Mouse (Mus musculus): ENCODE data around the gene Eef1a2.

Gene Eef1a2

DNA sequence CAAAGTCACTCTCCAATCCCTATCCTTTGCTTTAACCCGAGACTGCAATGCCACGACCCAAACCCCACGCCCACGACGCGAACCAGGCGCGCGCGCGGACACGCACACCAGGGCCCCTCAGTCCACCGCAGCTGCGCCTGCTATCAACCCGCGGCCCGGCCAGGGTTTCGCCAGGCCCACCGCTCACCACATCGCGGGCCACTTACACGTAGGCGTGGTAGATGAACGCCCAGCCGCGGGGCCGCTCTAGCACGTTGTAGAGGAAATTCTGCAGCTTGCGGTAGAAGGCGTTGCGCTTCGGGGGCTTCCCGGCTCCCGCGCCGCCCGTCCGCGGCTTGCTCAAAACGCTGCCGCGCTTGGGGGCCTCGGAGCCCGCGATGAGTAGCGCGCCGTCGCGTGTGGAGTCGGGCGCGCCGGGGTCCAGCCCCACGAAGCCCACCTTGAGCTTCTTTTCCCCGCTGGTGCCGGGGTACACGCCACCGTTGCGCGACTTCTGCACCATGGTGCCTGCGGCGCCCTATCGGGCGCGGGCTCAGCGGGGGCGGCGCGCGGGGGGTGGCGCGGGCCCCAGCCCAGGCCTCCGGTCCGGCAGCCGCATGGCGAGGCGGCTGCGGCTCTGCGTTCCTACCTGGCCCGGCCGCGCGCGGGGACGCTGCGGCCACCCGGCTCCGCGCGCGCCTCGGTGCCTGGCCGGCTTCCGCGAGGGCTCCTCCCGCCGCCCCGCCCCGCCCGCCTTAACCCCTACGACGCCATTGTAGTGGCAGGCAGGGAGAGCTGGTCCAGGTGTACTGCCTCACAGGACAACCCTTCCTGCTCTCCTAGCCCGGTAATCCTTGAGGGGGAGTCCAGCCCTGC lies 22.0 kb downstream of the Eef1a2 start, which contains the start of gene Kcnq2:
Gene Kcnq2 (minus strand): TSS at position 710 of the 855 bp plus-strand sequence.
- no peak for DNase-seq (ENCODE audit: extremely low spot score, low read depth, low spot score)

- DNase-seq (ENCODE audit: extremely low spot score, low read depth, low spot score), result no peak
Measured at GRCm38 (mm10) chr2:181133837-181134590, 22.8 kb downstream of the Eef1a2 start.

- DNase-seq (ENCODE audit: extremely low spot score, low read depth, low spot score), result no peak
Measured at GRCm38 (mm10) chr2:181130245-181130644, 26.6 kb downstream of the Eef1a2 start.

- no peak for DNase-seq (ENCODE audit: extremely low spot score, low read depth, low spot score)
Measured at GRCm38 (mm10) chr2:181128963-181129362, 27.9 kb downstream of the Eef1a2 start.

DNA sequence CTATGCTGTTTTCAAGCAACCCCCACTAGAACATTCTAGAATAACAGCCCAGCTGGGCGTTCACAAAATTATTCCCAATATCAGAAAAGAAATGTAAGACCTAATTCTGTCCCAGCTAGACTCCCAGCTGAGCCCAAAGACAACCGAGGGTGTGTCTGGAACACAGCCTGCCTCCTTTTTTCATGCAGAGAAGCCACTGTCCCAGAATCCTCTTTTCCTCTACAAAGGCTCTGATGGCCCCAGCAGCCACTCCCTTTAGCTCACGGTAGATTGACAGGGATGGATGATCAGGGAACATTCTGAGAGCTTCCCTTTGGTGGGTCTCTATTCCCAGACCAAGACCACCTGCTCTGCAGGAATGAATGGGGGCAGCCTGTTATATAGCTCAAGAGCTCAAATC lies 29.0 kb downstream of the Eef1a2 start:
- no peak for DNase-seq (ENCODE audit: extremely low spot score, low read depth, low spot score)

DNA sequence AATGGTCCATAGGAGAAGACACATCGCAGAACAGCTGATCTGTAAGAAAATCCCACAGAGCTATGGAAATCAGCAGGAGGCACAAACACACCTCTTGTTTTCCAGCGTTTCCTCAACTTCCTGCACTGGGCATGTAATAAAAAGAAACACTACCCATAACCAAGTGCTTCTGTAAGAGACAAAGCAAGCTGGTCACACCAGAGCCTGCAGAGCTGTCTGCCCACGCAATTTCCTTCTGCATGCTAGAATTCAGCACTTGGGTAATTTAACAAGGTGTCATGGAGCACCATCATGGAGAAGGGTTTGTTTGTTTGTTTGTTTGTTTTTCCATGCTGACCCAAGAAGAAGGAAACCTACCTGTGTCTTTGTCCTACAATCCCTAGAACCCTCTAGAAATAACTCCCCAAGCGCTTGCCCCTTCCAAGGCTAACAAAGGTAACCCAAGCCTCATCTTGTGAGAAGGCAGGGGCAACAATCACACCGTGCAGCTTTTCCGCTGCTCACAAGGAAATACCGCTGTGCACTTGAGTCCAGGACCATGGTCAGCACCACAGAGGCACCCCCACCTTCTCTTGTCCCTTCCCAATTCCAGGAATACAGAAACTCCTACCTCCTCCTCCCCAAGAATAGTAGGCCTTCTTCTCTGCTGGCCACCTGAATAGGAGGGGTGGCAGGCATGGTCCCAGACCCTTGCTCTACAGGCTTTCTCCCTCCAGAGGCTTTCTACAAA lies 30.9 kb downstream of the Eef1a2 start:
- no peak for DNase-seq (ENCODE audit: extremely low spot score, low read depth, low spot score)

GRCm38 (mm10) chr2:181122642-181123041 lies 34.2 kb downstream of the Eef1a2 start:
- no peak for DNase-seq (ENCODE audit: extremely low spot score, low read depth, low spot score)

- no peak for DNase-seq (ENCODE audit: extremely low spot score, low read depth, low spot score)
Measured at GRCm38 (mm10) chr2:181120922-181121449, 35.8 kb downstream of the Eef1a2 start.

- DNase-seq (ENCODE audit: extremely low spot score, low read depth, low spot score), result no peak
Measured at GRCm38 (mm10) chr2:181119952-181120351, 36.9 kb downstream of the Eef1a2 start.

DNA sequence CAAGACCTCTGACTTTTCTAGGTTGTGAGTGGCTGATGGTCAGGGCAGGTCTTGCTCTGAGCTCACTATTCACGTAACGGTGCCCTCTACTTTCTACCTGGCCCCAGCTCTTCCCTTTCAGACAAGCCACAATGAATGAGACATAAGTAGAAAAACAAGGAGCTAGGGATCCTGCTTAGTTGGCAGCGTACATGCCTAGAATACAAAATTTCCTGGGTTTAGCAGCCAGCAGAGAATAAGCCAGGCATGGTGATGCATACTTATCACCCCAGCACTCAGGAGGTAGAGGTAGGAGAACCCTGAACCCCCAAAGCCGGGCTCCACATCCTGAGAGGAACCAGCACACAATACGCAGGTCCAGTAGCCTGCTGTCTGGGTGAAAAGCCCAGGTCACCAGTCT lies 40.4 kb downstream of the Eef1a2 start:
- no peak for DNase-seq (ENCODE audit: extremely low spot score, low read depth, low spot score)

DNA sequence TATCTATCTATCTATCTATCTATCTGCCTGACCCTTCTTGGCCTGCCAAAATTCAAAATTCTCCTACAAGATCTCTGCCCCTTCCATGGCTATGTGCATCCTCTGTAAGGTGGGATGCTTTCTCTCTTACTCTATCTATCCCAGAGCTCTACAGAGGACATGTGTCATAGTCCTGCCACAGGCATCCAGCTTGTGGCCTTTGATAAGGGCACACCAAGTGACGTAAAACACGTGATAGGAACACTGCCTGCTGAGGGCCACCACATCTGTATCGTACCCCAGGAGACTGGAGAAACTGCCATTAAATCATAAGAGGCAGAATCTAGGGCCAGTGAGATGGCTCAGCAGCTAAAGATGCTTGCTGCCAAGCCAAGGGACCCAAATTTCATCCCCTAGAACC lies 41.4 kb downstream of the Eef1a2 start:
- no peak for DNase-seq (ENCODE audit: extremely low spot score, low read depth, low spot score)

DNA sequence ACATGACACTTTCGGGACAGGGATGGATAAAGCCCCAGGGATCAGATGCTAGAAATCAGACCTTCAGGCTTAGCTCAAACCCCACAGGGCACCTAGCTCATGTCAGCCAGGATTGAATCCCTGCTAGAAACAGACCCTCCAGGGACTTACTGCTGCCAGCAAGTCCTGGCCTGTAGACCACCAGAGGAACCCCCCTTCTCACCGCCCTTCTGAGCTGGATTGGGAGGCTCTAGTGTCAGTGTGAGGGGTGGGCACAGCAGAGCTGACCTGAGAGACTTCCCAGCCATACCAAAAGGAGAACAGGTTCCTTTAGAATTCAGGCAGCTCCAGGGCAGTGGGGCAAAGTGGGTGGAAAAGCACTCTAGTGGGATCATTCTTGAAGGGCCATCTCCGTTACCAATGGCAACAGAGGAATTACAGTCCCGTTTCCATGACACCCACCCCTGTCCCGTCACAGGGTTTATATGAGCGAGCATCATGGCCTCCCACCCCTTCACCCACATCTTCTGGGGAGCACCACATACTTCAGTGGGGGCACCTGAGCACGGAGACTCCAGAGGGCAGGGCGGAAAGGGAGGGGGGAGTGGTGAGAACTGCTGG lies 43.0 kb downstream of the Eef1a2 start:
- DNase-seq (ENCODE audit: extremely low spot score, low read depth, low spot score), result no peak

DNA sequence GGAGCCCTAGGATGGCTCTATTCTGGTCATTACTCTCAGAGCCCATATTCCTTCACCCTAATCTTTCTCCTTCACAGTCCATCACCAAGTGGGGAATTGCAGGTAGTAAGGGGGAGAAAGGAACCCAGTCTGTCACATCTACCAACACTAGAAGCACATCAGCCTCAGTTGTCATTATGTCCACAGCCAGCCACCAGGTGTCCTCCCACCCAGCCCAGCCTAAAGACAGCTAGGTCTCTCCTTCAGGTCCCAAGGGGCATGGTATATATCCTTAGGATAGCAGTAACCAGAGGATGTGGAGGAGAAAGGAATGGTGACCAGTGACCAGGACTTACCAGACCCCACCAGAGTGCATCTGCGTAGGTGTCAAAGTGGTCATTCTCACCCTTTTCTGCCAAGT lies 45.1 kb downstream of the Eef1a2 start:
- no peak for DNase-seq (ENCODE audit: extremely low spot score, low read depth, low spot score)

GRCm38 (mm10) chr2:181104111-181104510 lies 52.7 kb downstream of the Eef1a2 start:
- no peak for DNase-seq (ENCODE audit: extremely low spot score, low read depth, low spot score)

DNA sequence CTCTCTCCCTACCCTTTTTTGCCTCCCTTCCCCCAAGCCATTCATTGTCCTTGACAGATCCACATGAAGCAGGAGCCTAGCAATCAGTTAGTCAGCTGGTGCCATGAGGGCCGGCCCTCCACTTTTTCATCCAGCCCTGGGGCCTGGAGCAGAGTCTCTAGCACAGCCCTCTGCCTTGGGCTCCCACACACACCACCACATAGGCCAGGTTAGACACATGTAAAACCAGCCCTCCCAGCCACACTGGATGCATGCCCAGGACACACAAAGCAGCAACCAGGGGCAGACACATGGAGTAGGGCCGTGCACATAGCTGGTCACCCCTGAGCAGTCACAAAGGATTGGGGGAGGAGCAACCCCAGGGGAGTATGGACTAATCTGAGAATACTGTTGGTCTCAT lies 54.7 kb downstream of the Eef1a2 start:
- DNase-seq (ENCODE audit: extremely low spot score, low read depth, low spot score), result no peak

DNA sequence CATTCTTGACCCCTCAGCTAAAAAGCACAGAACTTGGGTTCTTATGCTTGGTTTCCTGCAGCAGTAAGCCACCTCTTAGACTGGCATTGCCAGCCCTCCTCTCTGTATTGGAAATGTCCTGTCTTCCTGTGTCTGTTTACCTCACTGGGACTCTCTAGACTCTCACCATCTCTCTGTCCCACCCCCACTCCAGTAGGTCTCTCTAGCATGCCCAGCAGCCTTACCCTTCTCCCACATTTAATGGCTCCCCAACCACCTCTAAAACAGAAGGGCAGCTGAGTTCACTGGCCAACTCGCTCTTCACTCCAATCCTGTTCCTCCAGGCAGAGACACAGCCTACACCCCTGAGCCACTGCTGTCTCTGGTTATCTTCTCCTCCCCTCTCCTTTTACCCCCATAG lies 55.2 kb downstream of the Eef1a2 start:
- DNase-seq (ENCODE audit: extremely low spot score, low read depth, low spot score), result no peak

GRCm38 (mm10) chr2:181100087-181100486 lies 56.7 kb downstream of the Eef1a2 start:
- no peak for DNase-seq (ENCODE audit: extremely low spot score, low read depth, low spot score)

Measured in hindlimb bud, embryonic 11.5 days (tissue).